Mouse (Mus musculus) Muller cell, postnatal 12 days (primary cell): ENCODE measurements around the gene Vwa5a.

Experiments used
- DNase-seq: peaks from one replicate; pipeline ENCODE4 v3.0.0-alpha.2; 2015; ENCODE audit errors: inconsistent ontology term

Gene Vwa5a

GRCm38 (mm10) chr9:38718102-38718501 lies at the start of gene Vwa5a:
Gene Vwa5a, plus strand, starts transcription at chr9:38718268.
- DNase-seq: peak; percentile 77

- no peak for DNase-seq
These were observed 45.2 kb upstream of the Vwa5a start for GRCm38 (mm10) chr9:38672887-38673286.

- no peak for DNase-seq
These were observed 43.6 kb upstream of the Vwa5a start, which contains the start of gene Olfr918 for GRCm38 (mm10) chr9:38674501-38674900. Gene Olfr918, minus strand, starts transcription at chr9:38674601.

- peak; percentile 64 for DNase-seq
These were observed 916 bp downstream of the Vwa5a start for GRCm38 (mm10) chr9:38718927-38719441.

GRCm38 (mm10) chr9:38724044-38724443 lies 6.0 kb downstream of the Vwa5a start:
- no peak for DNase-seq

- no peak for DNase-seq
These were observed 10.2 kb downstream of the Vwa5a start for GRCm38 (mm10) chr9:38728218-38728617.

GRCm38 (mm10) chr9:38741408-38741807 lies 23.3 kb downstream of the Vwa5a start:
- DNase-seq: no peak

GRCm38 (mm10) chr9:38744619-38745315 lies 26.7 kb downstream of the Vwa5a start:
- no peak for DNase-seq

GRCm38 (mm10) chr9:38751999-38752398 lies 33.9 kb downstream of the Vwa5a start, which contains the start of gene Olfr920:
Gene Olfr920, plus strand, starts transcription at chr9:38752299.
- no peak for DNase-seq

- no peak for DNase-seq
These were observed 54.7 kb downstream of the Vwa5a start, which contains the start of gene Olfr921 for GRCm38 (mm10) chr9:38772768-38773167. Gene Olfr921, plus strand, starts transcription at chr9:38773068.

GRCm38 (mm10) chr9:38792689-38793088 lies 74.6 kb downstream of the Vwa5a start:
- no peak for DNase-seq
